Mouse (Mus musculus) MEL (cell line): ENCODE data around the gene Rnf144b. TPM values are rescaled to one million over a fixed set of nuclear protein-coding genes. Genes with fewer than 3 reads are reported as not detected.

ENCODE experiments used
- DNase-seq: peaks from one replicate; pipeline ENCODE4 v3.0.0; 2011; ENCODE audit warnings: low read depth, low spot score
- H3K27ac ChIP-seq: 2 replicates; pipeline ENCODE4 v1.5.1; 2012; ENCODE audit warnings: low read depth, mild to moderate bottlenecking, control low read depth, low read length, moderate library complexity; ENCODE audit not compliant: control insufficient read depth
- H3K27me3 ChIP-seq, 2 experiments: fragments of 150-350 bp in 1 of 2; sonication (generic) in 1 of 2; 2 replicates each; pipeline ENCODE4 v1.6.1; 2012; ENCODE audit warnings: low read length in 2 of 2, mild to moderate bottlenecking in 2 of 2, improper control_type of control experiment in 1 of 2, moderate library complexity in 1 of 2; ENCODE audit not compliant: insufficient read depth in 2 of 2, control insufficient read depth in 1 of 2
- H3K36me3 ChIP-seq, 2 experiments: 2 replicates each; pipeline ENCODE4 v1.6.1; 2012 to 2014; ENCODE audit warnings: low read length in 2 of 2, improper control_type of control experiment in 1 of 2, inconsistent platforms in 1 of 2, mild to moderate bottlenecking in 1 of 2; ENCODE audit not compliant: insufficient read depth in 2 of 2, control insufficient read depth in 1 of 2
- H3K4me1 ChIP-seq, 2 experiments: fragments of 150-350 bp in 1 of 2; sonication (generic) in 1 of 2; 2 replicates each; pipeline ENCODE4 v1.6.1; 2012; ENCODE audit warnings: low read length in 2 of 2, improper control_type of control experiment in 1 of 2, mild to moderate bottlenecking in 1 of 2; ENCODE audit not compliant: insufficient read depth in 2 of 2, control insufficient read depth in 1 of 2
- H3K4me3 ChIP-seq, 2 experiments: fragments of 150-350 bp in 1 of 2; sonication (generic) in 1 of 2; 2 replicates each; pipeline ENCODE4 v1.5.1; 2012; ENCODE audit warnings: low read depth in 2 of 2, low read length in 2 of 2, mild to moderate bottlenecking in 2 of 2, moderate library complexity in 2 of 2, control low read depth in 1 of 2, improper control_type of control experiment in 1 of 2; ENCODE audit not compliant: control insufficient read depth in 1 of 2, insufficient read depth in 1 of 2
- H3K79me2 ChIP-seq: 2 replicates; pipeline ENCODE4 v1.6.1; 2012; ENCODE audit warnings: mild to moderate bottlenecking, low read length, moderate library complexity; ENCODE audit not compliant: control insufficient read depth, poor library complexity, insufficient read depth
- H3K9ac ChIP-seq: 2 replicates; pipeline ENCODE4 v1.6.1; 2012; ENCODE audit warnings: low read depth, mild to moderate bottlenecking, control low read depth, low read length, moderate library complexity; ENCODE audit not compliant: control insufficient read depth, poor library complexity, severe bottlenecking
- H3K9me3 ChIP-seq: fragments of 150-350 bp; sonication (generic); replicated peaks from 2 replicates; pipeline ENCODE4 v1.6.1; 2012; ENCODE audit warnings: mild to moderate bottlenecking, low read length, improper control_type of control experiment, moderate library complexity; ENCODE audit not compliant: insufficient read depth
- CHD1 ChIP-seq: IDR thresholded peaks from 2 replicates; pipeline ENCODE4 v1.6.1; 2012; ENCODE audit warnings: low read depth, mild to moderate bottlenecking, inconsistent platforms, low read length, improper control_type of control experiment
- E2F4 ChIP-seq: IDR thresholded peaks from 2 replicates; pipeline ENCODE4 v1.6.1; 2011; ENCODE audit warnings: low read depth, low read length, improper control_type of control experiment, borderline replicate concordance
- EP300 ChIP-seq, 2 experiments: IDR thresholded peaks; 2 replicates each; pipeline ENCODE4 v1.6.1; 2011; ENCODE audit warnings: improper control_type of control experiment in 2 of 2, low read length in 2 of 2, low read depth in 1 of 2, mild to moderate bottlenecking in 1 of 2
- ETS1 ChIP-seq: IDR thresholded peaks from 2 replicates; pipeline ENCODE4 v1.6.1; 2012; ENCODE audit warnings: low read depth, mild to moderate bottlenecking, inconsistent platforms, low read length, improper control_type of control experiment, moderate library complexity
- GABPA ChIP-seq: IDR thresholded peaks from 2 replicates; pipeline ENCODE4 v1.6.1; 2012; ENCODE audit warnings: low read depth, mild to moderate bottlenecking, inconsistent platforms, low read length, improper control_type of control experiment, moderate library complexity
- JUND ChIP-seq: IDR thresholded peaks from 2 replicates; pipeline ENCODE4 v1.6.1; 2011; ENCODE audit warnings: low read depth, mild to moderate bottlenecking, improper control_type of control experiment, low read length
- MAFK ChIP-seq: IDR thresholded peaks from 2 replicates; pipeline ENCODE4 v1.6.1; 2011; ENCODE audit warnings: low read depth, mild to moderate bottlenecking, low read length, improper control_type of control experiment, borderline replicate concordance
- MAX ChIP-seq: IDR thresholded peaks from 2 replicates; pipeline ENCODE4 v1.6.1; 2011; ENCODE audit warnings: low read length, improper control_type of control experiment
- MXI1 ChIP-seq: IDR thresholded peaks from 2 replicates; pipeline ENCODE4 v1.6.1; 2011; ENCODE audit warnings: mild to moderate bottlenecking, low read depth, low read length, improper control_type of control experiment
- MYB ChIP-seq: IDR thresholded peaks from 2 replicates; pipeline ENCODE4 v1.6.1; 2011; ENCODE audit warnings: mild to moderate bottlenecking, low read depth, low read length, improper control_type of control experiment
- NRF1 ChIP-seq: IDR thresholded peaks from 2 replicates; pipeline ENCODE4 v1.6.1; 2014; ENCODE audit warnings: low read depth, mild to moderate bottlenecking, inconsistent platforms, low read length, improper control_type of control experiment, moderate library complexity; ENCODE audit not compliant: poor library complexity, insufficient read depth, severe bottlenecking
- POLR2AphosphoS5 ChIP-seq: IDR thresholded peaks from 2 replicates; pipeline ENCODE4 v1.6.1; 2012; ENCODE audit warnings: low read depth, borderline replicate concordance, mild to moderate bottlenecking, inconsistent platforms, low read length, moderate library complexity, mixed read lengths
- RAD21 ChIP-seq: IDR thresholded peaks from 2 replicates; pipeline ENCODE4 v1.6.1; 2011; ENCODE audit warnings: mild to moderate bottlenecking, low read depth, low read length, improper control_type of control experiment
- SIN3A ChIP-seq: IDR thresholded peaks from 2 replicates; pipeline ENCODE4 v1.6.1; 2012; ENCODE audit warnings: low read length, improper control_type of control experiment, inconsistent platforms
- SMC3 ChIP-seq: IDR thresholded peaks from 2 replicates; pipeline ENCODE4 v1.6.1; 2011; ENCODE audit warnings: low read depth, low read length, improper control_type of control experiment
- TCF12 ChIP-seq: IDR thresholded peaks from 2 replicates; pipeline ENCODE4 v1.6.1; 2014; ENCODE audit warnings: low read depth, mild to moderate bottlenecking, inconsistent platforms, low read length, improper control_type of control experiment, moderate library complexity
- UBTF ChIP-seq: IDR thresholded peaks from 2 replicates; pipeline ENCODE4 v1.6.1; 2012; ENCODE audit warnings: low read depth, mild to moderate bottlenecking, inconsistent platforms, low read length, improper control_type of control experiment, moderate library complexity, borderline replicate concordance; ENCODE audit not compliant: insufficient read depth
- USF2 ChIP-seq, 2 experiments: IDR thresholded peaks; 2 replicates each; pipeline ENCODE4 v1.6.1; 2011 to 2012; ENCODE audit warnings: improper control_type of control experiment in 2 of 2, low read length in 2 of 2, borderline replicate concordance in 1 of 2, inconsistent platforms in 1 of 2, low read depth in 1 of 2, mild to moderate bottlenecking in 1 of 2; ENCODE audit not compliant: insufficient read depth in 1 of 2
- ZC3H11A ChIP-seq: IDR thresholded peaks from 2 replicates; pipeline ENCODE4 v1.6.1; 2012; ENCODE audit warnings: low read depth, mild to moderate bottlenecking, inconsistent platforms, low read length, improper control_type of control experiment
- ZKSCAN1 ChIP-seq: IDR thresholded peaks from 2 replicates; pipeline ENCODE4 v1.6.1; 2012; ENCODE audit warnings: low read depth, mild to moderate bottlenecking, inconsistent platforms, low read length, improper control_type of control experiment, moderate library complexity
- ZMIZ1 ChIP-seq: IDR thresholded peaks from 2 replicates; pipeline ENCODE4 v1.6.1; 2012; ENCODE audit warnings: low read depth, mild to moderate bottlenecking, inconsistent platforms, low read length, improper control_type of control experiment, moderate library complexity
- polyA plus RNA-seq, 2 experiments: library from polyadenylated mRNA; stranded (reverse) in 1 of 2; unstranded in 1 of 2; fragments of >175 nt in 1 of 2; fragments of >200 nt in 1 of 2; gene quantifications; 2 replicates each; pipeline versions ENCODE4 v1.2.1 to v1.2.4; 2012; ENCODE audit warnings: low replicate concordance in 2 of 2, low read depth in 1 of 2; ENCODE audit not compliant: insufficient read length in 2 of 2, insufficient read depth in 1 of 2, missing spikeins in 1 of 2
- total RNA-seq: library from RNA; depleted of rRNA; stranded (reverse); fragments of 300-350 nt; gene quantifications from 2 replicates; pipeline ENCODE4 v1.2.3, GENCODE M21; 2012

Gene Rnf144b
- total and polyA plus RNA-seq, 3 experiments: not detected

- Histone ChIP-seq H3K4me1 (no peaks in the 10 kb centered on the region), H3K79me2 (no peaks in the 10 kb centered on the region), H3K4me3 (no peak overlapping the region), H3K27me3 (no peaks in the 10 kb centered on the region), H3K27ac (no peak overlapping the region), H3K9me3 (no peaks in the 10 kb centered on the region), H3K9ac (no peak overlapping the region), H3K36me3 (no peaks in the 10 kb centered on the region)
- DNase-seq: no peak
- TF ChIP-seq CHD1: no peak
- TF ChIP-seq TCF12: no peak
- no peak for TF ChIP-seq MAX
- no peak for TF ChIP-seq RAD21
- TF ChIP-seq GABPA: no peak
- no peak for TF ChIP-seq POLR2AphosphoS5
- TF ChIP-seq ZMIZ1: no peak
- TF ChIP-seq MYB: no peak
- TF ChIP-seq MXI1: no peak
- TF ChIP-seq USF2 (IDR thresholded peaks at IDR 0.05; ENCODE audit: borderline replicate concordance in 1 of 2, insufficient read depth in 1 of 2, low read depth in 1 of 2, low read length in 2 of 2): no peak
- no peak for TF ChIP-seq NRF1
- no peak for TF ChIP-seq UBTF
- no peak for TF ChIP-seq ETS1
- no peak for TF ChIP-seq ZC3H11A
- no peak for TF ChIP-seq E2F4
These were observed 145.8 kb downstream of the Rnf144b start for GRCm38 (mm10) chr13:47268227-47268626.

- Histone ChIP-seq H3K4me1 (no peaks in the 10 kb centered on the region), H3K79me2 (no peaks in the 10 kb centered on the region), H3K27ac (no peak overlapping the region), H3K27me3 (no peaks in the 10 kb centered on the region), H3K36me3 (no peaks in the 10 kb centered on the region), H3K4me3 (no peak overlapping the region), H3K9me3 (no peaks in the 10 kb centered on the region), H3K9ac (no peak overlapping the region)
- no peak for TF ChIP-seq TCF12
- TF ChIP-seq JUND: no peak
- no peak for TF ChIP-seq SIN3A
- TF ChIP-seq ZKSCAN1: no peak
- no peak for TF ChIP-seq ETS1
- no peak for TF ChIP-seq E2F4
- TF ChIP-seq SMC3: no peak
- no peak for TF ChIP-seq MAFK
- TF ChIP-seq EP300 (IDR thresholded peaks at IDR 0.05; ENCODE audit: low read depth in 1 of 2, low read length in 2 of 2): no peak
- no peak for TF ChIP-seq UBTF
- TF ChIP-seq ZMIZ1: no peak
- TF ChIP-seq, all 39 proteins: peak for 0
- no peak for DNase-seq
These were observed 150.5 kb downstream of the Rnf144b start for GRCm38 (mm10) chr13:47272928-47273327.
